Comparison of ENCODE assay signal across 8 mouse cellular contexts in genomic region chr2:69802911-69803312, GRCm38 (mm10). TPM values are rescaled to one million over a fixed set of nuclear protein-coding genes. Genes with fewer than 3 reads are reported as not detected.
DNase-seq lines count a peak whose midpoint lies in the region; ATAC-seq and TF ChIP-seq lines count a peak whose summit lies in the region.

No protein-coding gene starts in this region.

- H3K9ac ChIP-seq in ES-E14 (ENCODE audit: insufficient read depth, low read depth, low read length, poor library complexity, severe bottlenecking), result no peak overlapping the region
- no peak overlapping the region for H3K9ac ChIP-seq in intestine, postnatal 0 days (ENCODE audit: low read depth, low read length)

- no peaks in the 10 kb centered on the region for H3K27me3 ChIP-seq in intestine, postnatal 0 days (replicated peaks; ENCODE audit: control insufficient read depth, insufficient read depth, low read length)

- no peaks in the 10 kb centered on the region for H3K9me3 ChIP-seq in ES-E14 (ENCODE audit: control insufficient read depth, insufficient read depth, low read depth, low read length)
- no peaks in the 10 kb centered on the region for H3K9me3 ChIP-seq in intestine, postnatal 0 days (ENCODE audit: control insufficient read depth)

- H3K4me2 ChIP-seq in intestine, postnatal 0 days (replicated peaks; ENCODE audit: low read depth), result peak overlapping the region; percentile 51

- peak; percentile 90 for TF ChIP-seq CTCF in intestine, postnatal 0 days (IDR thresholded peaks at IDR 0.05; ENCODE audit: low read depth)

- no peaks in the 10 kb centered on the region for H3K36me3 ChIP-seq in ES-E14 (ENCODE audit: control insufficient read depth, insufficient read depth, low read length, poor library complexity, severe bottlenecking)
- no peaks in the 10 kb centered on the region for H3K36me3 ChIP-seq in intestine, postnatal 0 days (ENCODE audit: control insufficient read depth, insufficient read depth)

- ATAC-seq in intestine, postnatal 0 days, result peak; percentile 94

- WGBS in intestine, postnatal 0 days, result 45% methylated on average over 5 of the region's 5 CpGs

- peak; percentile 67 for DNase-seq in A20 (ENCODE audit: low read depth, low spot score)
- peak; percentile 52 for DNase-seq in ES-E14 (ENCODE audit: low read depth, low spot score)
- peak; percentile 34 for DNase-seq in cerebellum, adult 11-12 months
- peak; percentile 76 for DNase-seq in gastrocnemius, postnatal 10 days
- peak; percentile 68 to 76 for DNase-seq in lung, adult 18-20 months
- DNase-seq in retina, embryonic 14.5 days (ENCODE audit: low spot score), result peak; percentile 25
- peak; percentile 62 to 76 for DNase-seq in urinary bladder, postnatal 36 days (ENCODE audit: low spot score in 2 of 2)

- peaks cover 0 to 6% of the 10 kb centered on the region in 2 experiments; a peak in 2 of 4 replicates for H3K4me1 ChIP-seq in ES-E14 (ENCODE audit: control insufficient read depth in 2 of 2, insufficient read depth in 2 of 2, low read length in 2 of 2, poor library complexity in 1 of 2)
- H3K4me1 ChIP-seq in intestine, postnatal 0 days (replicated peaks; ENCODE audit: control insufficient read depth, insufficient read depth, low read length), result no peaks in the 10 kb centered on the region

- H3K4me3 ChIP-seq in ES-E14 (ENCODE audit: insufficient read depth in 1 of 2, low read depth in 1 of 2, low read length in 2 of 2, poor library complexity in 1 of 2, severe bottlenecking in 1 of 2), result peak overlapping the region in 1 of 2 experiments; percentile 69; a peak in 2 of 4 replicates
- no peak overlapping the region for H3K4me3 ChIP-seq in intestine, postnatal 0 days (ENCODE audit: low read depth, low read length)

- in situ Hi-C loops in ES-E14 (cut with MboI; ENCODE audit: low sequenced_read_pairs in 2 of 2, unreplicated experiment in 2 of 2), result no loop called here

- H3K27ac ChIP-seq in ES-E14 (ENCODE audit: insufficient read depth, low read depth, low read length, poor library complexity, severe bottlenecking), result no peak overlapping the region
- no peak overlapping the region for H3K27ac ChIP-seq in intestine, postnatal 0 days (ENCODE audit: low read depth, low read length)

TF ChIP-seq in ES-E14, 5 proteins besides CTCF, POLR2A, EP300 and RAD21:
- TF ChIP-seq CHD2 (IDR thresholded peaks at IDR 0.05; ENCODE audit: low read depth, low read length) (no peak), ZC3H11A (IDR thresholded peaks at IDR 0.05; ENCODE audit: borderline replicate concordance, low read depth, low read length) (no peak), ZNF384 (IDR thresholded peaks at IDR 0.05; ENCODE audit: low read depth, low read length) (no peak), HCFC1 (IDR thresholded peaks at IDR 0.05; ENCODE audit: borderline replicate concordance, insufficient read depth, low read length) (no peak), MAFK (IDR thresholded peaks at IDR 0.05; ENCODE audit: insufficient read depth, low read depth, low read length) (no peak)
TF ChIP-seq in ES-E14: peak in this region for 0.

RNA-seq across cellular contexts. Expression of gene Phospho2, which starts 13.5 kb away (rescaled TPM):
- total RNA-seq in ES-E14 (2012; rRNA removed), result 8.0 and 9.6 TPM in 2 replicates
- total RNA-seq in gastrocnemius, postnatal 10 days (2021), result 1 to 10 TPM; 8.6 to 8.9 TPM
- 23.8 and 26.0 TPM in 2 replicates for polyA plus RNA-seq in intestine, postnatal 0 days (2015; fragmentation: Nextera tagmentation; extraction: Ambion mirVana)

RNA-seq across cellular contexts. Expression of gene Ccdc173, which starts 13.5 kb away (rescaled TPM):
- 0.98 and 1.1 TPM in 2 replicates for total RNA-seq in ES-E14 (2012; rRNA removed)
- total RNA-seq in gastrocnemius, postnatal 10 days (2021), result under 1 TPM; 0.54 to 0.65 TPM
- polyA plus RNA-seq in intestine, postnatal 0 days (2015; fragmentation: Nextera tagmentation; extraction: Ambion mirVana), result 0.50 and 0.75 TPM in 2 replicates

RNA-seq across cellular contexts. Expression of gene Klhl23, which starts 18.8 kb away (rescaled TPM):
- total RNA-seq in ES-E14 (2012; rRNA removed), result 2.7 and 5.0 TPM in 2 replicates
- 10 to 100 TPM; 19.8 to 20.9 TPM for total RNA-seq in gastrocnemius, postnatal 10 days (2021)
- 17.3 and 21.3 TPM in 2 replicates for polyA plus RNA-seq in intestine, postnatal 0 days (2015; fragmentation: Nextera tagmentation; extraction: Ambion mirVana)

RNA-seq across cellular contexts. Expression of gene Ssb, which starts 58.5 kb away (rescaled TPM):
- total RNA-seq in ES-E14 (2012; rRNA removed), result 118 and 191 TPM in 2 replicates
- 100 to 1,000 TPM; 102 to 114 TPM for total RNA-seq in gastrocnemius, postnatal 10 days (2021)
- polyA plus RNA-seq in intestine, postnatal 0 days (2015; fragmentation: Nextera tagmentation; extraction: Ambion mirVana), result 189 and 192 TPM in 2 replicates

Comparison
In these comparisons a context has a peak if more than half of its experiments do, and no peak if none do; other contexts are left out.
1. DNase-seq: peak in every context shown above with its lines; median percentile 76 in gastrocnemius, postnatal 10 days; 72 in lung, adult 18-20 months; 69 in urinary bladder, postnatal 36 days; 67 in A20; 52 in ES-E14; 34 in cerebellum, adult 11-12 months; 25 in retina, embryonic 14.5 days.